Mouse (Mus musculus) kidney, postnatal 14 days (tissue): ENCODE data around the gene Tkfc.
A peak's percentile ranks its signal among the peaks of the same experiment; 100 is the strongest.
"Not testable (repeated sequence)": the region's sequence is repeated elsewhere in the genome, so short reads cannot be mapped to it uniquely, and the experiment has no call there.

Experiments used
- DNase-seq: peaks from one replicate; pipeline ENCODE4 v3.0.0; 2022; ENCODE audit warnings: mixed read lengths

The Tkfc gene

GRCm38 (mm10) chr19:10585112-10585511 lies 20.3 kb downstream of the Tkfc start:
- DNase-seq: no peak

GRCm38 (mm10) chr19:10583550-10584146 lies 21.8 kb downstream of the Tkfc start:
- DNase-seq: no peak

DNA sequence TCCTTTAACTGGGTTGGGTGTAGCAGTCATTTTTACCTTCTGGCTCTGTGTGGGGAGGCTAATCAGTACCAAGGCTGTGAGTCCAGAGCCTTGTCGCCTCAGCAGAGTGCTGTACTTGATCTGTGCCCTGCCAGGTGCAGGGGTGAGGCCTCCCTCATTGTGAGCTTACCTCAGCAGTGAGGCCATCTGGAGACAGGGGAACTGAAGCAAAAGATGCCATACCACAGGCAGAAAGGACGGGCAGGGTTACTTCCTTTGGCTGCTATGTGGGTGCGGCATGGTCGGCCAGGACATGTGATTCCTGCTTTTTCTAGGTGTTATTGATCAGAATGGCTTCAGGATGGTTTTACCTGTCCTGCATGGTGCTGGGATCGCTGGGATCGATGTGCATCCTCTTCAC lies 23.5 kb downstream of the Tkfc start:
- no peak for DNase-seq

DNA sequence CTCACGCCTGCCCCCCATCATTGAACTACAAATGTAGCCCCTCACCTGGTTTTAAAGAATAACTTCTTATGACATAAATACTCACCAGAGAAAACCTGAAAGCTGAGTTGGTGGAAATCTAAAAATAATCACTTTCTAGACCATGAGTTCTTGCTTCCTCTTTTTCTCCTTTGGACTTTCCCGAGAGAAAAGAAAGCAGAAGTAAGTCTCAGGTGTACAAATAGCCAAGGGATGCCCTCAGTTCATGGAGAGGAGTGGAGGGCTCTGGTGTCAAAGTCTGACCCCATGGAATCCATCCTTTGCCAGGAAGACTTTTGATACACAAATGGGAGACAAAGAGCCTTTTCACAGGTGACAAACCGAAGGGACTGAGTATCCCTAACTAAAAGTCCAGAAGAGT lies 24.7 kb downstream of the Tkfc start:
- DNase-seq: no peak

GRCm38 (mm10) chr19:10580102-10580501 lies 25.4 kb downstream of the Tkfc start:
- DNase-seq: no peak

GRCm38 (mm10) chr19:10576690-10577561 lies 28.5 kb downstream of the Tkfc start, which contains the start of the genes Cyb561a3 and Tmem138:
Gene Cyb561a3, plus strand, starts transcription at chr19:10577172.
Gene Tmem138, minus strand, starts transcription at chr19:10577362.
- peak; percentile 95 for DNase-seq

GRCm38 (mm10) chr19:10569627-10570026 lies 35.8 kb downstream of the Tkfc start:
- DNase-seq: no peak

GRCm38 (mm10) chr19:10565217-10565616 lies 40.2 kb downstream of the Tkfc start:
- DNase-seq: no peak

DNA sequence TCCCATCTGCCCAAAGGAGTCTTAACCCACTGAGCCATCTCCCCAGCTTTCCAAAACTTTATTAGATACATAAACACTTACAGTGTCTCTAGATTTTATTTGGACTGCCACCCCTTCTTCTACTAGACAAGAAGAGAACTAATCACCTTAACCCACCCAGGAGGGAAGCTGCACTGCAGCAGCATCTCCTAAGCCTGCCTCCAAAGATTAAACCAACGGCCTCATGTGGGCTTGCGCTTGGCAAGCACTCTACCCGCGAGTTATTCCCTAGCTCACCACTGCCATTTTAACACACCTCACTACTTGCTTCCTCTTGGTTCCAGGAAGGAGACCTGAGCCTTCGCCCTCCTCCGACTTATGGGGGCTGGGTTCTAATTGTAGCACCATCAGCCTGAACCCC lies 41.2 kb downstream of the Tkfc start:
- no peak for DNase-seq

GRCm38 (mm10) chr19:10562351-10562750 lies 43.1 kb downstream of the Tkfc start:
- no peak for DNase-seq

- DNase-seq: peak; percentile 41
Measured at GRCm38 (mm10) chr19:10561558-10562314, 43.7 kb downstream of the Tkfc start.

DNA sequence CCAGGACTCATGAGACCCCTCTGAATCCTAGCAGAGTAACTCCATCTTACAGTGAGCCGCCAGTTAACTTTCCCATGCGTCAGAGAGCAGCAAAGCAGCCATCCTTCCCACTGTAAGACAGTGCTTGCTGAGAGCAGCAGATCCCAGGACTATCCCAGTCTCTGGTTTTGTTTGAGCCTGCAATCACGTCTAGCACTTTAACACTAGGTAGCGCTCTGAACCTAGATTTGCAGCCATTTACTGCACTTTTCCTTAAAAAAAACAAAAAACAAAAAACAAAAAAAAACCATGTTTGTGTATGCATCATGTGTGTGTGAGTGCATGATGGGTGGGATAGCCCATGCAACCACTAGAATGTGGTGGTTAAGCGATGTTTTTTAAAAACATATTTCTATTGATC lies 45.3 kb downstream of the Tkfc start:
- DNase-seq: peak; percentile 43

- not testable (repeated sequence) for DNase-seq
Measured at GRCm38 (mm10) chr19:10557837-10558375, 47.5 kb downstream of the Tkfc start.

GRCm38 (mm10) chr19:10557430-10557829 lies 48.0 kb downstream of the Tkfc start:
- no peak for DNase-seq

DNA sequence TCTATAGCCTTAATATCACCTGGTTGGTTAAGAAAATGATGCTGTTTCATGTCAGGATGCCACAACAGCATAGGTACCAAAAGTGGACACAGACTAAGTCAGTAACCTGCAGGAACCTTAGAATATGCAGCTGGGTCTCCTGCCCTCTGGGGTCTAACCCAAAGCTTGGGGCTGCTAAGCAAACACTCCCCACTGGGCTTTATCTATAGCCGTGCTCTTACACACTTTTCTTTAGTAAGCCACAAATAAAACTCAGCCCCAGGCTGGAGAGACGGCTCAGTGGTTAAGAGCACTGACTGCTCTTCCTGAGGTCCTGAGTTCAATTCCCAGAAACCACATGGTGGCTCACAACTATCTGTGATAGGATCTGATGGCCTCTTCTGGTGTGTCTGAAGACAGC lies 48.5 kb downstream of the Tkfc start:
- DNase-seq: no peak

- DNase-seq: peak; percentile 91
Measured at GRCm38 (mm10) chr19:10555624-10556510, 49.6 kb downstream of the Tkfc start, which contains the start of gene Tmem216. Gene Tmem216, minus strand, starts transcription at chr19:10556238.

DNA sequence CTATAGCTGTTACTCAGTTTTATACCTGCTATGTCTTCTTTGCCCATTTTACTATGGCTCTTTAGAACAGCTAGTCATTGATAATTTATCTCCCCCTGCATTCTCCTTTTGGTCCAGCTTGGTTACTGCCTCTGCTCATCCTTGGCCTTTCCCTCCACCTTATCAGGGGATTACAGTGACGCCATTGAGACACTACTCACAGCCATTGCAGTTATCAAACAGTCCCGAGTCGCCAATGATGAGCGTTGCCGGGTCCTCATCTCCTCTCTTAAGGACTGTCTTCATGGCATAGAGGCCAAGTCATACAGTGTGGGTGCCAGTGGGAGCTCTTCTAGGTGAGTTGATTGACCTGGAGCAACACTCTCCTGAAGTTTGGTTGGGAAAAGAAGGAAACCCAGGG lies 66.0 kb downstream of the Tkfc start:
- DNase-seq: no peak
